Mouse (Mus musculus): ENCODE measurements around the gene Skint6. TPM values are rescaled to one million over a fixed set of nuclear protein-coding genes. Genes with fewer than 3 reads are reported as not detected.
"Not testable (repeated sequence)": the region's sequence is repeated elsewhere in the genome, so short reads cannot be mapped to it uniquely, and the experiment has no call there.

Gene Skint6
- not detected in 2 replicates for polyA plus RNA-seq (2014; fragmentation: Nextera tagmentation; extraction: Ambion mirVana)

GRCm38 (mm10) chr4:113286873-113287272, at the start of gene Skint6:
Skint6 (minus strand) TSS chr4:113286973.
- Histone ChIP-seq H3K4me3 (ENCODE audit: low read depth, low read length) (no peak within 1 kb of the TSS), H3K4me1 (ENCODE audit: control insufficient read depth, insufficient read depth, low read length) (no peaks in the 10 kb centered on the region), H3K27ac (ENCODE audit: low read depth, low read length) (no peak within 1 kb of the TSS), H3K4me2 (ENCODE audit: low read depth) (no peak within 1 kb of the TSS), H3K36me3 (ENCODE audit: control insufficient read depth, insufficient read depth, low read length) (no peaks in the 10 kb centered on the region), H3K27me3 (ENCODE audit: control insufficient read depth, insufficient read depth, low read length) (no peaks in the 10 kb centered on the region), H3K9ac (ENCODE audit: low read length) (no peak within 1 kb of the TSS), H3K9me3 (ENCODE audit: control insufficient read depth, low read length) (no peaks in the 10 kb centered on the region)
- ATAC-seq (ENCODE audit: insufficient read depth, low FRiP score, low TSS enrichment) (no peak), DNase-seq (ENCODE audit: low spot score) (no peak)
- 78% methylated on average over 2 of the region's 2 CpGs for WGBS

GRCm38 (mm10) chr4:113320911-113321310, 34.1 kb upstream of the Skint6 start:
- H3K4me3 ChIP-seq (ENCODE audit: low read depth, low read length): no peak overlapping the region
- DNase-seq (ENCODE audit: low spot score): no peak
- H3K27me3 ChIP-seq (ENCODE audit: control insufficient read depth, insufficient read depth, low read length): no peaks in the 10 kb centered on the region
- H3K4me2 ChIP-seq (ENCODE audit: low read depth): no peak overlapping the region
- no peak overlapping the region for H3K9ac ChIP-seq (ENCODE audit: low read length)
- H3K9me3 ChIP-seq (ENCODE audit: control insufficient read depth, low read length): peaks cover 9% of the 10 kb centered on the region; the same call in 1 of the 2 replicates
- H3K36me3 ChIP-seq (ENCODE audit: control insufficient read depth, insufficient read depth, low read length): no peaks in the 10 kb centered on the region
- H3K27ac ChIP-seq (ENCODE audit: low read depth, low read length): no peak overlapping the region
- no peak for ATAC-seq (ENCODE audit: insufficient read depth, low FRiP score, low TSS enrichment)
- 96% methylated on average over 1 of the region's 1 CpGs for WGBS
- no peaks in the 10 kb centered on the region for H3K4me1 ChIP-seq (ENCODE audit: control insufficient read depth, insufficient read depth, low read length)

GRCm38 (mm10) chr4:113301773-113302473, 15.2 kb upstream of the Skint6 start:
- ATAC-seq (ENCODE audit: insufficient read depth, low FRiP score, low TSS enrichment): no peak
- no peaks in the 10 kb centered on the region for H3K4me1 ChIP-seq (ENCODE audit: control insufficient read depth, insufficient read depth, low read length)
- H3K4me2 ChIP-seq (ENCODE audit: low read depth): no peak overlapping the region
- DNase-seq (ENCODE audit: low spot score): no peak
- 69% methylated on average over 3 of the region's 3 CpGs for whole genome bisulfite sequencing
- H3K9ac ChIP-seq (ENCODE audit: low read length): no peak overlapping the region
- no peaks in the 10 kb centered on the region for H3K9me3 ChIP-seq (ENCODE audit: control insufficient read depth, low read length)
- H3K27me3 ChIP-seq (ENCODE audit: control insufficient read depth, insufficient read depth, low read length): no peaks in the 10 kb centered on the region
- no peak overlapping the region for H3K27ac ChIP-seq (ENCODE audit: low read depth, low read length)
- no peak overlapping the region for H3K4me3 ChIP-seq (ENCODE audit: low read depth, low read length)
- H3K36me3 ChIP-seq (ENCODE audit: control insufficient read depth, insufficient read depth, low read length): no peaks in the 10 kb centered on the region

DNA sequence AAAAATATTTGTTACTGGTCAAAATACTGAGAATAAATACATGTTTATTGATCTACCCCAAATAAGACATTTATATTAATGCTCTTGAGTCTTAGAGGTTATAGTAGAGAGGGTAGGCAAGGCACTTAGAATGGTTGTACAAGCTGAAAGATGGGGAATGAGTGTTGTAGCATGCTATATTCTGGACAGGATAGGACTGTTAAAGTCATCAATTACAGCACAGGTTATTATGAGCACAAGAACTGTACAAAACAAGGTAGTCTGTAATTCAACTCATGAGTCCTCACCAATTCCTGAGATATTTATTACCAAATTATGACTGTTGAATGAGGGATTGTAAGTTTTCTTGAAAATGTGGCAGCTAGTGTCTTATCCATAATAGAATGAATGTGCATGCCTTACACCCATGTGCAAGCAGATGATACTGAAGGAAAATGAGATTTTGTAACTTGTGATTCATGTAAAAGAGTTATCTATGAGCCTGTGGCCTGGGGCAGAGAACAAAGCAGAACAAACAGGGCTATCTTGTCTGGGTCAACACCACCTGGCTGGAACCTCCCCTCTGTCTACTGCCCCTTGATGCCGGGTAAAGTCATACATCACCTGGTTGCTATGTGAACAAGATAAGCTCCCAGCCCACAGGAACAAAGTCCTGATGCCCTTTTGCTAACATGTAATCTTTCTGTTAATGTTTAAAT, 23.3 kb downstream of the Skint6 start:
- Histone ChIP-seq H3K27ac (ENCODE audit: low read depth, low read length) (no peak overlapping the region), H3K4me2 (ENCODE audit: low read depth) (no peak overlapping the region), H3K36me3 (ENCODE audit: control insufficient read depth, insufficient read depth, low read length) (no peaks in the 10 kb centered on the region), H3K4me3 (ENCODE audit: low read depth, low read length) (no peak overlapping the region), H3K4me1 (ENCODE audit: control insufficient read depth, insufficient read depth, low read length) (no peaks in the 10 kb centered on the region), H3K27me3 (ENCODE audit: control insufficient read depth, insufficient read depth, low read length) (no peaks in the 10 kb centered on the region), H3K9ac (ENCODE audit: low read length) (no peak overlapping the region), H3K9me3 (ENCODE audit: control insufficient read depth, low read length) (no peaks in the 10 kb centered on the region)
- 100% methylated on average over 1 of the region's 1 CpGs for WGBS
- DNase-seq (ENCODE audit: low spot score) (no peak), ATAC-seq (ENCODE audit: insufficient read depth, low FRiP score, low TSS enrichment) (no peak)

DNA sequence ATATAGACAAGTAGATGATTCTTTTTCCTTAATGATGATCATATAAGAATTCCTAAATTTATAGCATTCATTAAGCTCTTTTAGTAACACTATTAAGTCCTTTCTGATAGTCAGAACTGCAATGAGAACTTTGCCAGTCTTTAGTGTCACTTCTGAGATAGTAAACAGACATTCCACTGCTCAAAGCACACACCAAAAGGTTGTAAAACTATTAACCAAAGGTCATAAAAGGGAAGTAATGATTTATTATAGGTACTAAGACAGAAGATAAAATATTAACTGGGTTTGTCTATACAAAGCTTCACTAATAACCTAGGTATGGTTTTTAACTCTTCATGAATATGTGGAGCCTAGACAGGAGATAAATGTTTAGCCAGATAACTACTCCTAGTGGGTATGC, 41.0 kb downstream of the Skint6 start:
- DNase-seq (ENCODE audit: low spot score) (no peak), ATAC-seq (ENCODE audit: insufficient read depth, low FRiP score, low TSS enrichment) (no peak)
- Histone ChIP-seq H3K9ac (ENCODE audit: low read length) (no peak overlapping the region), H3K27me3 (ENCODE audit: control insufficient read depth, insufficient read depth, low read length) (no peaks in the 10 kb centered on the region), H3K4me3 (ENCODE audit: low read depth, low read length) (no peak overlapping the region), H3K27ac (ENCODE audit: low read depth, low read length) (no peak overlapping the region), H3K4me1 (ENCODE audit: control insufficient read depth, insufficient read depth, low read length) (no peaks in the 10 kb centered on the region), H3K9me3 (ENCODE audit: control insufficient read depth, low read length) (no peaks in the 10 kb centered on the region), H3K4me2 (ENCODE audit: low read depth) (no peak overlapping the region), H3K36me3 (ENCODE audit: control insufficient read depth, insufficient read depth, low read length) (no peaks in the 10 kb centered on the region)

DNA sequence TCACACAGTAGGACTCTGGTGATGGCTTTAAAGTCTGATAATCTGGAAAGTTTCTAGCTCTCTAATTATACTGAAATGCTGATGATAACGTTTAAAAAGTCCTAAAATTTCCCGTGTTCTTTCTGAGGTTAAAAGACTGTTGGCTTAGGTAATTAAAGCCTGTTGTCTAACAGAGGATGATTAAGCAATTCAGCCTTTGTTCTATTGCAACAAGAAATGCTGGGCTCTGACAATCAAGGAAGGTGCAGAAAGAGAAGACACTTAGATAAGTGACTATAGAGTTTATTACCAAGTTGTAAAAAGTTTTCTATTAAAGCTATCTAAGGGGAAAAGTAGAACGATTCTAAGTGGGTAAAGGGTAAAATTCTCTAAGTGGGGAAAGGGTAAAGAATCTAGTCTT, 219.2 kb downstream of the Skint6 start:
- WGBS: 54% methylated on average over 3 of the region's 3 CpGs
- Histone ChIP-seq H3K4me3 (ENCODE audit: low read depth, low read length) (no peak overlapping the region), H3K9ac (ENCODE audit: low read length) (no peak overlapping the region), H3K27me3 (ENCODE audit: control insufficient read depth, insufficient read depth, low read length) (no peaks in the 10 kb centered on the region), H3K4me2 (ENCODE audit: low read depth) (no peak overlapping the region), H3K4me1 (ENCODE audit: control insufficient read depth, insufficient read depth, low read length) (no peaks in the 10 kb centered on the region), H3K36me3 (ENCODE audit: control insufficient read depth, insufficient read depth, low read length) (no peaks in the 10 kb centered on the region), H3K9me3 (ENCODE audit: control insufficient read depth, low read length) (no peaks in the 10 kb centered on the region), H3K27ac (ENCODE audit: low read depth, low read length) (no peak overlapping the region)
- DNase-seq (ENCODE audit: low spot score) (no peak), ATAC-seq (ENCODE audit: insufficient read depth, low FRiP score, low TSS enrichment) (no peak)

DNA sequence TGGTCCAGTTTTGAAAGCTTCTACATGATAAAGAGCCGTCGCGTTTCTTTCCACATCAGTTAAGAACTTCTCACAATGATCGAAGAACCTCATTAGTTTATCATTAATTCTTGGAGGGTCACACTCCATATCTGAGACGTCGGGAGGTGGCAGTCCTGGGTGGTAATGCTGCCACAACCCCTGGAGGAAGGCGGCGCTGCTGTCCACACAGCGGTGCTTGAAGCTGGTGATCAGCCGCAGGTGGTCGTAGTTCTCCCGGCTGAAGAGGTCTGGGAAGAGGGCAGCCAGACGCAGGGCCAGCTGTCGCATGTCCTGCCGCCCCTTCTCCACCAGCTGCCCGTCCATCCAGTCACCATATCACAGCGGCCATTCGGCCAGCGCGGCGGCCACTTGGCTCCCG, 307.6 kb downstream of the Skint6 start:
- WGBS: 33% methylated on average over 22 of the region's 22 CpGs
- DNase-seq (ENCODE audit: low spot score); H3K9ac ChIP-seq (ENCODE audit: low read length); H3K9me3 ChIP-seq (ENCODE audit: control insufficient read depth, low read length); H3K36me3 ChIP-seq (ENCODE audit: control insufficient read depth, insufficient read depth, low read length); H3K4me1 ChIP-seq (ENCODE audit: control insufficient read depth, insufficient read depth, low read length); H3K27me3 ChIP-seq (ENCODE audit: control insufficient read depth, insufficient read depth, low read length); H3K4me3 ChIP-seq (ENCODE audit: low read depth, low read length); H3K4me2 ChIP-seq (ENCODE audit: low read depth); H3K27ac ChIP-seq (ENCODE audit: low read depth, low read length): not testable (repeated sequence)
- ATAC-seq (ENCODE audit: insufficient read depth, low FRiP score, low TSS enrichment): peak; percentile 23; the same call in 1 of the 2 replicates

DNA sequence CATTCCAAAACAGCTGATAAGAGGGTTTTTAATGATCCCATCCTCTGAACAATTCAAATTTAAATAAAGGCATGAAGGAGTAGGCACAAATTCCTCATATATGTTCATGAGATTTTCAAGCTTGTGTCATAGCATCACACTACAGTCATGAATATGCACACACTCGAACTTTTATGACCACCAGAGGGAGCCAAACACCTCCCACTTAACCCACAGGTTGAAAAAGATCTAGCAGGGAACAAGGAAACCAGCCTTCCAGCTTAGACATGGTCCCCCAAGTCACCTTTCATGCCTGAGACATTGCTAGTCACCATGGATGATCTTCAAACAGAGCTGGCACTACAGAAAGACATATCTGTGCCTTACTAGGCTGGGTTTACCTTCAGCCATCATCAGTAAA, 496.1 kb downstream of the Skint6 start:
- ATAC-seq (ENCODE audit: insufficient read depth, low FRiP score, low TSS enrichment) (no peak), DNase-seq (ENCODE audit: low spot score) (no peak)
- Histone ChIP-seq H3K4me2 (ENCODE audit: low read depth) (no peak overlapping the region), H3K9ac (ENCODE audit: low read length) (no peak overlapping the region), H3K4me3 (ENCODE audit: low read depth, low read length) (no peak overlapping the region), H3K36me3 (ENCODE audit: control insufficient read depth, insufficient read depth, low read length) (no peaks in the 10 kb centered on the region), H3K27ac (ENCODE audit: low read depth, low read length) (no peak overlapping the region), H3K4me1 (ENCODE audit: control insufficient read depth, insufficient read depth, low read length) (no peaks in the 10 kb centered on the region), H3K27me3 (ENCODE audit: control insufficient read depth, insufficient read depth, low read length) (no peaks in the 10 kb centered on the region), H3K9me3 (ENCODE audit: control insufficient read depth, low read length) (no peaks in the 10 kb centered on the region)
- WGBS: 6% methylated on average over 1 of the region's 1 CpGs

DNA sequence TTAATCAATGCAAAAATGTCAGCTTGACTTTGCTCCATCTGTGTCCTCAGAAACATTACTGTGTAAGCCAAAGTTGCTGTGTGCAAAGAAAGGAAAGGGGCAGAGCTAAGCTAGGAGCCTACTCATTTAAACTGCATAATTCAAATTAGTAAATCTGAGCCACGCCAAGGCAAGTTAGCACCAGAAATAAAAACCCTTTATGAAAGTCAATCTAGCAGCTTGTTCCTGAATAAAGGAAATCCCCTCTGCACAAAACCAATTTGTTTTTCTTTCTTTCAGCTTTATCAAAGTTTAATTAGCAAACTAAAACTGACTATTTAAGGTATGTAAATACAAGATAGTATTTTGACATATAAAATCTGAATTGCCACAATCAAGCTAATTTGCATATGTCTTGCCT, 512.0 kb downstream of the Skint6 start, which contains the start of gene Skint10:
Skint10 (minus strand) TSS at position 101 of the 400 bp plus-strand sequence.
- Histone ChIP-seq H3K36me3 (ENCODE audit: control insufficient read depth, insufficient read depth, low read length) (no peaks in the 10 kb centered on the region), H3K4me1 (ENCODE audit: control insufficient read depth, insufficient read depth, low read length) (no peaks in the 10 kb centered on the region), H3K4me3 (ENCODE audit: low read depth, low read length) (no peak within 1 kb of the TSS), H3K27ac (ENCODE audit: low read depth, low read length) (no peak within 1 kb of the TSS), H3K9me3 (ENCODE audit: control insufficient read depth, low read length) (no peaks in the 10 kb centered on the region), H3K27me3 (ENCODE audit: control insufficient read depth, insufficient read depth, low read length) (no peaks in the 10 kb centered on the region), H3K9ac (ENCODE audit: low read length) (no peak within 1 kb of the TSS), H3K4me2 (ENCODE audit: low read depth) (no peak within 1 kb of the TSS)
- 81% methylated on average over 1 of the region's 1 CpGs for WGBS
- ATAC-seq (ENCODE audit: insufficient read depth, low FRiP score, low TSS enrichment): no peak
- DNase-seq (ENCODE audit: low spot score): no peak
